Mouse (Mus musculus) thymus, postnatal 25 days (tissue): ENCODE results near the gene Tnpo1.
A peak's percentile ranks its signal among the peaks of the same experiment; 100 is the strongest.

Experiments used
- DNase-seq: peaks from one replicate; pipeline ENCODE4 v3.0.0; 2022

Tnpo1 gene

GRCm38 (mm10) chr13:98926213-98926957 is at the start of gene Tnpo1:
Gene Tnpo1 (minus strand): TSS chr13:98926384.
- peak; percentile 86 for DNase-seq

- DNase-seq = no peak
Observed at GRCm38 (mm10) chr13:98972090-98972489, 45.9 kb upstream of the Tnpo1 start.

GRCm38 (mm10) chr13:98971641-98972040 is 45.5 kb upstream of the Tnpo1 start:
- DNase-seq = no peak

DNA sequence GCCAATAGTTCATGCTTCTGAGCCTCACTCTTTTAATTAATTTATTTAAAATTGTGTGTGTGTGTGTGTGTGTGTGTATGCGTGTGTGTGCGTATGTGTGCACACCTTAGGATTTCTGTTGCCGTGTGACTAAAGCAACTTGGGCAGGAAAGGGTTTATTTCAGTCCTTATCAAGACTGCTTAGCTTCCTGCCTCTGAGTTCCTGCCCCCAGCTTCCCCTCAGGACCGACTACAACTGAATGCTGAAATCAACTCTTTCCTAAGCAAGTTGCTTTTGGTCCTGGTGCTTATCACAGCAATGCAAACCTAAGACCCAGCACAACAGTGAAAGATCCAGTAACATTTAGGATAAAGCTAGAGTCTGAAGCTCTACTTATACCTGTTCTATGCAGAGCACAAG is 42.3 kb upstream of the Tnpo1 start:
- no peak for DNase-seq

- DNase-seq = no peak
Observed at GRCm38 (mm10) chr13:98967942-98968341, 41.8 kb upstream of the Tnpo1 start.

DNA sequence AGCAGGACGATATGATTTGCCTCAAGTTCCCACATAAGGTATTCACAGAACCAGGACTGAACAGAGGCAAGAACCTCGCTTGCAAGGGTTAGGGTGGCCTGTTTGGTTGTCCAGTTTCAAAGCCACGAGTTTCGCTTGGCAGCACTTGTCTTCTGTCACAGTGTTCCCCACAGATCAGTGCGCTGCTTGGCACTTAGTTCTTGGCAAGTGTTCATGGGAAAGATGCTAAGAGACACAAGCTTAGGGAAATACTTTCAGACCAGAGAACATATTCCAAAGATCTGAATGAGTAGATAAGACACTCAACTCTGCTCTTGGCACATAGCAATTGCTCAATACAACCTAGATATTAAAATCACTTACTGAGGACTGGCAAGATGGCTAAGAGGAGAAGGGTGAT is 40.4 kb upstream of the Tnpo1 start:
- no peak for DNase-seq

DNA sequence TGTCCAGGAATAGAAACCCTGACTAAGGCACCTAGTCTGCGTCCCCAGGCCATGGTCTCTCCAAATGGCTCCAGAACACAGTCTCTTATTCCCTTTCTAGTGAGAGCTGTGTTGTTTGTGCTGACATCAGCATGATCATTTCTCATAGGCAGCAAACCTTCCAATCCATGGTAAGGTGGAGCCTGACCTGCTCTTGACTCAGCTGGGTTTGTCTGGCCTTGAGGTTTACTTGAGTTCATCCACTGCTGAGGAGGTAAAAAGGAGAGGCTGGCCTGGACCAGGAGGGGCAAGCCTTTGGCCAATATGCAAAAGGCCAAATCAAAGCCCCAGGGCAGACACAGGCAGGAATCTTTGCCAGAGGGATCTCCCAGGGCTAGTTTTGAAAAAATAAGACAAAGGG is 37.4 kb upstream of the Tnpo1 start:
- no peak for DNase-seq

- no peak for DNase-seq
Observed at GRCm38 (mm10) chr13:98958177-98958576, 32.0 kb upstream of the Tnpo1 start.

- no peak for DNase-seq
Observed at GRCm38 (mm10) chr13:98956209-98956608, 30.0 kb upstream of the Tnpo1 start.

- no peak for DNase-seq
Observed at GRCm38 (mm10) chr13:98955676-98956075, 29.5 kb upstream of the Tnpo1 start.

- DNase-seq = no peak
Observed at GRCm38 (mm10) chr13:98955226-98955625, 29.0 kb upstream of the Tnpo1 start.

DNA sequence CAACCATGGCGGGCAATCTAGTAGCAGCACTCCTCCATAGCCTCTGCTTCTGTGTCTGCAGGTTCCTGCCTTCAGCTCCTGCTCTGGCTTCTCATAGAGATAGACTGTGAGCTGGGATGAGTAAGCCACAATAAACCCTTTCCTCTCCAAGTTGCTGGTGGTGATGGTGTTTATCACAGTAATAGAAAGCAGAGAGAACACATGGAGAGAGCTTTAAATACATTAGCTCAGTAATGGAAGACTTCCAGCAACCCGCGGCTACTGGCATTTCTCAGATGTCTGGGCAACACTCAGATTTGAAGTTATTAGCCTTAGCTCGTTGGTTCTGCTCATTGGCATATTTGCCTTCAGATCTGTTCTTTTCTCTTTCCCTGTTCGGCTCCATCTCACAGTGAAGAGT is 27.6 kb upstream of the Tnpo1 start:
- DNase-seq = no peak

GRCm38 (mm10) chr13:98951951-98952350 is 25.8 kb upstream of the Tnpo1 start:
- DNase-seq = no peak

DNA sequence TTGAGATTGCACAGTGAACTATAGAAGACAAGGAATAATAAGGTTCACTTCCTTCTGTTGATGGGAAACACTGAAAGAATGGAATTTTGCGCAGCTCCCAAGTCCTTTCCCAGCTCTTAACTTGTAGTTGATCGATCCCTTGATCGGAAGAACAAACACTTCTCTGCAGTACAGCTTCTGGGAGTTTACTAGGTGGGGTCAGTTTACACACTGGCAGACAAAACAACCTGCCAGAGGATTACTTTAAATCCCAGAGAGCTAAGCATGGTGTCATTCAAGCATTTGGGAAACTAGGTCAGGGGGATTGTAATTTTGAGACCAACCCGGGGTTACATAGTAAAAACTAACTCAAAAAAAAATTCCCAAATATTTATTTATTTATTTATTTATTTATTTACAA is 22.0 kb upstream of the Tnpo1 start:
- DNase-seq = no peak

DNA sequence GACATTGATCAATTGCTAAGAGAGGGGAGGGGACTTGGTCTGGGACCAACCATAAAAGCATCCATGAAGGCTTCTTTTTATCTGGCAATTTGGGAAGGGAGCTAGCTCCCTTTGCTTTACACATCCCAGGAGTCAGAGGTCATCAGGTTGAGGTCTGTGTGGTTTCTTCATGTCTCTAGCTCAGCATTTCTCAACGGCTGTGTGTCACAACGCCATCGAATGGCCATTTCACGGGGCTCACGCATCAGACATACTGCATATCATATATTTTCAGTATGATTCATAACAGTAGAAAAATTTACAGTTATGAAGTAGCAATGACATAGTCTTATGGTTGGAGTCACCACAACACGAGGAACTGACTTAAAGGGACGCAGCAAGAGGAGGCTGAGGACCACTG is 20.2 kb upstream of the Tnpo1 start:
- DNase-seq = no peak

- no peak for DNase-seq
Observed at GRCm38 (mm10) chr13:98945908-98946307, 19.7 kb upstream of the Tnpo1 start.

DNA sequence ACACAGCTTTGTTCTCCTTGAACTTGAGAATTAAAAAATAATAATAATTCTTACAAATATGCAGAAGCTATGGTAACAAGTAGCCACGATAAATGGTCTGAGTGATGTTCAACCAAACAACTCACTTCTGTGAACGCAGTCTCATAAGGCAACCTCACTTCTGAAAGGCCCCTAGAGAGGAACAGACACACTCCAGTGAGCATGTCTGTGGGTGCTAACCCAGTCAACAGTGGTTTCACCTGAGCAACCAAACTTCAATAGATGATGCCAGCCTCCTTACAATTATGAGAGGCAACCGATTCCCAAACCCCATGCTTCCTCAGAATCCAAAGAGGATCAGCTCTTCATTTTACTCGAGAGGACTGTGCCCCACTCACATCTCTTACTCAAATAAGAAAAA is 19.2 kb upstream of the Tnpo1 start:
- no peak for DNase-seq

- peak; percentile 60 for DNase-seq
Observed at GRCm38 (mm10) chr13:98944620-98945081, 18.5 kb upstream of the Tnpo1 start.

- DNase-seq = no peak
Observed at GRCm38 (mm10) chr13:98942360-98942759, 16.2 kb upstream of the Tnpo1 start.

- DNase-seq = no peak
Observed at GRCm38 (mm10) chr13:98941829-98942343, 15.7 kb upstream of the Tnpo1 start.

DNA sequence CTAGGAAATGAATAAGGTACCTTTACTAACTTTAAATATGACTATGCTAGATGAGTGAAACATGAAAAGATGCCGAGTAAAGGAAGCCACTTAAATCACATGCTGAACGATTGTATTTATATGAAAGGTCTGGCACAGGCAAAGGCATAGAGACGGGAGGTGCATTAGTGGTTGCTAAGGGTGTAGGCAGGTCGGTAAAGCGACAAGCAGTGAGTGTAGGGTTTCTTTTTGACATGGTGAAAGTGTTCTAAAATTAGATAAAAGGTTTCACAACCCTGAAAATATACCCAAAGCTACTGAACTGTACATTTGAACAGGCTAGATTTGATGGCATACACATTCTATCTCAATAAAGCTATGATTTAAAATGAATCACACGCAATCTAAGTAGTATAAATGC is 10.9 kb upstream of the Tnpo1 start:
- no peak for DNase-seq

DNA sequence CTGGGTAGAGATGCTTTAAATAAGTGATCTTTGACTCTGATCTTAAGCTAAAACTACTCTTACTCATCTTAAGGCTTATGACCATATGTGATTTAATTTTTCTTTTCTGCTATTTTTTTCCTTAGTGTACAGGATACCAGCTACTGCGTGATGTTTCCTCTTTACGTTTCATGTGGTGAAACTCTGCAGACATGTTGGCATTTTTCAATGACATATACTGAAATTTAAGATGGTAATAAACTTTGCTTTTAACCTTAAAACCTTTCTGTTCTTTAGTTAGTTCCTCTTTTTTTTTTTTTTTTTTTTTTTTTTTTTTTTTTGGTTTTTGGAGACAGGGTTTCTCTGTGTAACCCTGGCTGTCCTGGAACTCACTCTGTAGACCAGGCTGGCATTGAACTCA is 2.7 kb upstream of the Tnpo1 start:
- no peak for DNase-seq

DNA sequence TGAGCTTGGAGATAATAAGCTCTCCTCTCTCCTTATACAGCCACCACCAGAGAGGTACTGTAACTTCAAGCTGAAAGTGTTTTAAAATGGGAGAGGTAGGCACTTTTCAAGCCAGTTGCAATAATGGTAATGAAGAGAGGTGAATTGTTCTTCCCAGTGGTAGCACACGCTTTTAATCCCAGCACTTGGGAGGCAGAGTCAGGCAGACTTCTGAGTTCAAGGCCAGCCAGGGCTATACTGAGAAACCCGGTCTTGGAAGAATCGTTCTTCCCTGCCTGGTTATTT is 716 bp upstream of the Tnpo1 start:
- no peak for DNase-seq

DNA sequence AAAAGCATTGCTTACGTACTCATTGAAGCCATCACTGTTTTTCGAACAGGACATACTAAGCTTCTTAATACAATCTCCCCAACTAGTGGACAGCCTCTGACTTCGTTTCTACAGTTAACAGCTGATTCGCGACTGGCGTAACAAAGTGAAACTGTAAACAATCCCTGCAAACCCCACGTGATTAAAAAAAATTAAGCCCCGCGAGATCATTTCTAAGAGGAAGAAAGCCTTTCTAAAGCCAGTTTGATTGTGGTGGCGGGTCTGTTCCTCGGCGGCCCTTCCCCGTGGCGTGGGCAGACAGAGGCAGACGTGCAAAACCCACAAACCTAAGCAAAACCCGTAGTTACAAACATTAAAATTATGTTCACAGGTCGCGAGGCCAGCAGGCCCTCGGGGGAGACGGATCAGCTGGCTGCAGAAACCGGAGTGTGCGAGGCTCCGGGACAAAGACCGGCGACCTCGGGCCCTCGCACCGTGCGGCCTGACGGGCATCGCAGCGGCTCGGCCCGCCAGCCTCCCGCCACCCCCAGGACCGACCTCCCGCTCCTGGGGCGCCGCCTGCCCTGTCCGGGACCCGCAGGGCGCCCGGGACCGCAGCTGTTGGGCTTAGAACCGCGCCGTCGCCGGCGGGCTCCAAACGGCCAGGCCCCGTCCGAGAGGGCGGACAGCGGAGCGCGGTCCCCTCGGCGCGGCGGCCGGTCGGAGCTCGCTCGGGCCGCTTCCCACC is 535 bp downstream of the Tnpo1 start:
- peak; percentile 63 for DNase-seq
